8 mouse cellular contexts compared by ENCODE assay signal in the genomic region with DNA sequence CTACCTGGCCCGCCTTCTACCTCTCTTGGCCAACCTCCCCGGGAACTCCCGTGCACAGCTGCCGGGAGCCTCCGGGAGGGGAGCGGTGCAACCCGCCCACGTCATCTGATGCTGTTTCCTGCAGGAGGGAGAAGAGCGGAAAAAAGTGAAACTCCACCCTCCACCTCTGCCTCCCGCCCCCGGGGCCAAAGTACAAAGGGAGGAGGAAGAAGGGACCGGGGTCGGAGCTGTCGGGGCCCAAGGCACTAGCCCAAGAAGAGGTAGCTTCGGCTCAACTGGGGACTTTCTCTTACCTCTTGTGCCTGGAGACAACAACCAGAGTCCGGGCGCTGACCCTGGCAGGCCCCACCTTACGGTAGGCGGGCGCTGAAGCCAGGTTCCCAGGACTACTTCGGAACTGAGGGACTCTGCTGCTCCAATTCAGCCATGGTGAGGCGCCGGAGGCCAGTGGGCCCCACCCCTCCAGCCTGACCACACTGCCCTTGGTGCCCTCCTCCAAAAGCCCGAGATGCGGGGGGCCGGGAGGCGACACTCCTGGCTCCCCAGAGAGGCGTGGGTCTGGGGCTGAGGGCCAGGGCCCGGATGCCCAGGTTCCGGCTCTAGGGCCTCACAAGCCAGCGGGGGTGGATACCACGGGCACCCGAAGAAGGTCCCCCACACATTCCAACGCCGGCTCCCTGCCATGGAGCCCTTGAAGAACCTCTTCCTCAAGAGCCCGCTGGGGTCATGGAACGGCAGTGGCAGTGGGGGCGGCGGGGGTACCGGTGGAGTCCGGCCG. TPM values are rescaled to one million over a fixed set of nuclear protein-coding genes. Genes with fewer than 3 reads are reported as not detected.
DNase-seq lines count a peak whose midpoint lies in the region; ATAC-seq and TF ChIP-seq lines count a peak whose summit lies in the region.

No protein-coding gene starts in this region.

- peak; percentile 67 for TF ChIP-seq POLR2A in thymus, adult 2 months (IDR thresholded peaks at IDR 0.05; ENCODE audit: control insufficient read depth, extremely low read depth, insufficient read depth, low read length, poor library complexity)

- H3K4me3 ChIP-seq in hindbrain, embryonic 10.5 days = peak overlapping the region; percentile 90
- H3K4me3 ChIP-seq in lung, embryonic 16.5 days (ENCODE audit: low read length) = peak overlapping the region; percentile 87
- H3K4me3 ChIP-seq in thymus, adult 2 months (ENCODE audit: control insufficient read depth, insufficient read depth, low read length) = peak overlapping the region; percentile 92

- peaks cover 9% of the 10 kb centered on the region for H3K27me3 ChIP-seq in hindbrain, embryonic 10.5 days (ENCODE audit: insufficient read depth, poor library complexity, severe bottlenecking)
- no peaks in the 10 kb centered on the region for H3K27me3 ChIP-seq in lung, embryonic 16.5 days (ENCODE audit: control insufficient read depth, insufficient read depth, low read depth, low read length)
- no peaks in the 10 kb centered on the region for H3K27me3 ChIP-seq in thymus, adult 2 months (ENCODE audit: control insufficient read depth, insufficient read depth, low read length)

- peaks cover 61% of the 10 kb centered on the region for H3K4me1 ChIP-seq in hindbrain, embryonic 10.5 days (replicated peaks)
- H3K4me1 ChIP-seq in lung, embryonic 16.5 days (replicated peaks; ENCODE audit: control insufficient read depth, insufficient read depth, low read length) = peaks cover 29% of the 10 kb centered on the region
- peaks cover 42% of the 10 kb centered on the region for H3K4me1 ChIP-seq in thymus, adult 2 months (replicated peaks; ENCODE audit: control insufficient read depth, insufficient read depth, low read length)

- 12% methylated on average over 42 of the region's 42 CpGs for WGBS in hindbrain, embryonic 10.5 days
- WGBS in lung, embryonic 16.5 days = 3% methylated on average over 42 of the region's 42 CpGs
- WGBS in thymus, adult 2 months = 1% methylated on average over 42 of the region's 42 CpGs

- H3K4me2 ChIP-seq in lung, embryonic 16.5 days (ENCODE audit: low read depth, low read length) = peak overlapping the region; percentile 86

- H3K27ac ChIP-seq in hindbrain, embryonic 10.5 days = peak overlapping the region; percentile 91
- H3K27ac ChIP-seq in lung, embryonic 16.5 days (ENCODE audit: low read length) = peak overlapping the region; percentile 94
- peak overlapping the region; percentile 86 for H3K27ac ChIP-seq in thymus, adult 2 months (ENCODE audit: control insufficient read depth, insufficient read depth, low read length)

- peak; percentile 94 for DNase-seq in Muller cell, postnatal 12 days (ENCODE audit: inconsistent ontology term)
- DNase-seq in cerebellum, adult 9-11 months = peak; percentile 83
- DNase-seq in frontal cortex, adult 2 months (ENCODE audit: extremely low spot score in 1 of 2, low spot score in 1 of 2) = peak; percentile 52 to 80
- DNase-seq in hindbrain, embryonic 10.5 days (ENCODE audit: low spot score) = peak; percentile 78
- DNase-seq in layer of hippocampus, adult 9-10 months (ENCODE audit: low spot score) = peak; percentile 39
- peak; percentile 84 for DNase-seq in ovary, adult 18-20 months (ENCODE audit: low spot score)
- DNase-seq in thymus, adult 2 months = peak; percentile 92

- ATAC-seq in lung, embryonic 16.5 days (ENCODE audit: low read depth) = peak; percentile 73

- H3K9me3 ChIP-seq in hindbrain, embryonic 10.5 days = no peaks in the 10 kb centered on the region
- no peaks in the 10 kb centered on the region for H3K9me3 ChIP-seq in lung, embryonic 16.5 days (ENCODE audit: control insufficient read depth, low read length)

- peaks cover 72% of the 10 kb centered on the region for H3K36me3 ChIP-seq in hindbrain, embryonic 10.5 days
- H3K36me3 ChIP-seq in lung, embryonic 16.5 days (ENCODE audit: control insufficient read depth, insufficient read depth, low read length) = peaks cover 20% of the 10 kb centered on the region
- H3K36me3 ChIP-seq in thymus, adult 2 months (ENCODE audit: control insufficient read depth, insufficient read depth, low read length) = peaks cover 14% of the 10 kb centered on the region

- peak overlapping the region; percentile 90 for H3K9ac ChIP-seq in lung, embryonic 16.5 days (ENCODE audit: low read length)

- no peak for TF ChIP-seq CTCF in thymus, adult 2 months (IDR thresholded peaks at IDR 0.05; ENCODE audit: borderline replicate concordance, control insufficient read depth, extremely low read depth, insufficient read depth, low read length, poor library complexity)

RNA-seq across cellular contexts. Expression of a gene that starts 1.0 kb away (rescaled TPM):
- polyA plus RNA-seq in frontal cortex, adult 2 months (2012; rRNA removed) = 68.4 and 72.5 TPM in 2 replicates
- 27.3 and 30.8 TPM in 2 replicates for polyA plus RNA-seq in hindbrain, embryonic 10.5 days (2016; fragmentation: Nextera tagmentation; extraction: Ambion mirVana)
- polyA plus RNA-seq in lung, embryonic 16.5 days (2015; fragmentation: Nextera tagmentation; extraction: Ambion mirVana) = 18.3 and 20.8 TPM in 2 replicates
- polyA plus RNA-seq in thymus, adult 2 months (2012; rRNA removed) = 421 and 455 TPM in 2 replicates

RNA-seq across cellular contexts. Expression of a gene that starts 1.2 kb away (rescaled TPM):
- polyA plus RNA-seq in frontal cortex, adult 2 months (2012; rRNA removed) = 18.9 and 20.4 TPM in 2 replicates
- 34.1 and 35.1 TPM in 2 replicates for polyA plus RNA-seq in hindbrain, embryonic 10.5 days (2016; fragmentation: Nextera tagmentation; extraction: Ambion mirVana)
- polyA plus RNA-seq in lung, embryonic 16.5 days (2015; fragmentation: Nextera tagmentation; extraction: Ambion mirVana) = 37.8 and 40.1 TPM in 2 replicates
- 141 and 144 TPM in 2 replicates for polyA plus RNA-seq in thymus, adult 2 months (2012; rRNA removed)

RNA-seq across cellular contexts. Expression of a gene that starts 14.4 kb away (rescaled TPM):
- 0.22 and 0.27 TPM in 2 replicates for polyA plus RNA-seq in frontal cortex, adult 2 months (2012; rRNA removed)
- 0.16 and 0.21 TPM in 2 replicates for polyA plus RNA-seq in hindbrain, embryonic 10.5 days (2016; fragmentation: Nextera tagmentation; extraction: Ambion mirVana)
- polyA plus RNA-seq in lung, embryonic 16.5 days (2015; fragmentation: Nextera tagmentation; extraction: Ambion mirVana) = 0.36 and 0.50 TPM in 2 replicates
- polyA plus RNA-seq in thymus, adult 2 months (2012; rRNA removed) = 0.97 and 1.0 TPM in 2 replicates

RNA-seq across cellular contexts. Expression of a gene that starts 26.2 kb away (rescaled TPM):
- polyA plus RNA-seq in frontal cortex, adult 2 months (2012; rRNA removed) = 18.0 and 24.0 TPM in 2 replicates
- polyA plus RNA-seq in hindbrain, embryonic 10.5 days (2016; fragmentation: Nextera tagmentation; extraction: Ambion mirVana) = 27.5 and 27.6 TPM in 2 replicates
- polyA plus RNA-seq in lung, embryonic 16.5 days (2015; fragmentation: Nextera tagmentation; extraction: Ambion mirVana) = 42.2 and 43.7 TPM in 2 replicates
- 267 and 301 TPM in 2 replicates for polyA plus RNA-seq in thymus, adult 2 months (2012; rRNA removed)

RNA-seq across cellular contexts. Expression of a gene that starts 36.4 kb away (rescaled TPM):
- 16.8 and 18.8 TPM in 2 replicates for polyA plus RNA-seq in frontal cortex, adult 2 months (2012; rRNA removed)
- 9.7 and 10.1 TPM in 2 replicates for polyA plus RNA-seq in hindbrain, embryonic 10.5 days (2016; fragmentation: Nextera tagmentation; extraction: Ambion mirVana)
- polyA plus RNA-seq in lung, embryonic 16.5 days (2015; fragmentation: Nextera tagmentation; extraction: Ambion mirVana) = 25.3 and 25.9 TPM in 2 replicates
- 55.6 and 61.8 TPM in 2 replicates for polyA plus RNA-seq in thymus, adult 2 months (2012; rRNA removed)

Comparison
In these comparisons a context has a peak if more than half of its experiments do, and no peak if none do; other contexts are left out.
1. Peak in every context shown above with its lines: DNase-seq, ATAC-seq, H3K4me3 ChIP-seq and H3K27ac ChIP-seq.
2. DNase-seq: peak in every context shown above with its lines; median percentile 94 in Muller cell, postnatal 12 days; 92 in thymus, adult 2 months; 84 in ovary, adult 18-20 months; 83 in cerebellum, adult 9-11 months; 78 in hindbrain, embryonic 10.5 days; 66 in frontal cortex, adult 2 months; 39 in layer of hippocampus, adult 9-10 months.